Mouse (Mus musculus) testis, adult 2 months (tissue): ENCODE data around the gene Nucb1.

Experiments used
- CTCF ChIP-seq: fragments of 200-500 bp; IDR thresholded peaks from 2 replicates; pipeline ENCODE4 v1.5.1; 2012; ENCODE audit warnings: low read depth, mild to moderate bottlenecking, inconsistent platforms, low read length, moderate library complexity; ENCODE audit not compliant: control insufficient read depth, insufficient read depth, insufficient replicate concordance
- POLR2A ChIP-seq: fragments of 200-500 bp; IDR thresholded peaks from 2 replicates; pipeline ENCODE4 v1.6.1; 2012; ENCODE audit warnings: low read depth, mild to moderate bottlenecking, inconsistent platforms, low read length, moderate library complexity; ENCODE audit not compliant: control insufficient read depth

GRCm38 (mm10) chr7:45538163-45539041 is 28.2 kb upstream of the Nucb1 start:
- TF ChIP-seq CTCF (no peak), POLR2A (no peak)
